Mouse (Mus musculus) liver, postnatal 0 days (tissue): ENCODE results near the gene Egflam. TPM values are rescaled to one million over a fixed set of nuclear protein-coding genes. Genes with fewer than 3 reads are reported as not detected.

Source experiments
- ATAC-seq: fragments of 200-750 bp; cut with Nextera tagmentation; 2 replicates; pipeline ENCODE4 v1.8.0; 2017; ENCODE audit warnings: mild to moderate bottlenecking, moderate library complexity
- DNase-seq: peaks from one replicate; pipeline ENCODE4 v3.0.0-alpha.2; 2016
- H3K27ac ChIP-seq: fragments of 300-500 bp; sonication (generic); 2 replicates; pipeline ENCODE4 v1.5.1; 2014; ENCODE audit warnings: antibody characterized with exemption, moderate library complexity, mild to moderate bottlenecking, low read depth
- H3K27me3 ChIP-seq: fragments of 300-500 bp; sonication (generic); 2 replicates; pipeline ENCODE4 v1.6.1; 2014; ENCODE audit warnings: low read length, control low read depth, mixed read lengths; ENCODE audit not compliant: insufficient read depth
- H3K36me3 ChIP-seq: fragments of 300-500 bp; sonication (generic); replicated peaks from 2 replicates; pipeline ENCODE4 v1.6.1; 2014; ENCODE audit warnings: mild to moderate bottlenecking, control low read depth, low read length, moderate library complexity, mixed read lengths; ENCODE audit not compliant: insufficient read depth
- H3K4me1 ChIP-seq: fragments of 300-500 bp; sonication (generic); 2 replicates; pipeline ENCODE4 v1.6.1; 2014; ENCODE audit warnings: antibody characterized with exemption, mild to moderate bottlenecking, control low read depth; ENCODE audit not compliant: insufficient read depth
- H3K4me2 ChIP-seq: fragments of 300-500 bp; sonication (generic); 2 replicates; pipeline ENCODE4 v1.6.1; 2014; ENCODE audit warnings: low read depth, mild to moderate bottlenecking, low read length, moderate library complexity, mixed read lengths
- H3K4me3 ChIP-seq: fragments of 300-500 bp; sonication (generic); 2 replicates; pipeline ENCODE4 v1.5.1; 2014; ENCODE audit warnings: low read depth, low read length
- H3K9ac ChIP-seq: fragments of 300-500 bp; sonication (generic); replicated peaks from 2 replicates; pipeline ENCODE4 v1.6.1; 2014; ENCODE audit warnings: mild to moderate bottlenecking, moderate library complexity
- H3K9me3 ChIP-seq: fragments of 300-500 bp; sonication (generic); 2 replicates; pipeline ENCODE4 v1.6.1; 2016; ENCODE audit warnings: mild to moderate bottlenecking, control low read depth, low read length, mixed read lengths
- CTCF ChIP-seq: sonication (generic); IDR thresholded peaks from 2 replicates; pipeline ENCODE4 v1.5.1; 2016; ENCODE audit warnings: antibody characterized with exemption, low read depth
- EP300 ChIP-seq: IDR thresholded peaks from 2 replicates; pipeline ENCODE4 v1.6.1; 2016; ENCODE audit warnings: antibody characterized with exemption, low read depth, mild to moderate bottlenecking
- WGBS: fragments of 180-500 bp; shearing (Covaris S2); extraction: QIAGEN DNeasy Blood & Tissue Kit; methylation state at CpG from one replicate; pipeline ENCODE4 v1.1.7; 2014; ENCODE audit not compliant: insufficient replicate concordance; 5-methylcytosine and 5-hydroxymethylcytosine counted together
- polyA plus RNA-seq: library from polyadenylated mRNA; unstranded; fragments of >200 nt; fragmentation: Nextera tagmentation; extraction: Ambion mirVana; gene quantifications from 2 replicates; pipeline ENCODE4 v1.2.1, GENCODE M21; 2015

Egflam gene
- polyA plus RNA-seq, 1 experiment from 2014 or later, result 0.53 TPM

DNA sequence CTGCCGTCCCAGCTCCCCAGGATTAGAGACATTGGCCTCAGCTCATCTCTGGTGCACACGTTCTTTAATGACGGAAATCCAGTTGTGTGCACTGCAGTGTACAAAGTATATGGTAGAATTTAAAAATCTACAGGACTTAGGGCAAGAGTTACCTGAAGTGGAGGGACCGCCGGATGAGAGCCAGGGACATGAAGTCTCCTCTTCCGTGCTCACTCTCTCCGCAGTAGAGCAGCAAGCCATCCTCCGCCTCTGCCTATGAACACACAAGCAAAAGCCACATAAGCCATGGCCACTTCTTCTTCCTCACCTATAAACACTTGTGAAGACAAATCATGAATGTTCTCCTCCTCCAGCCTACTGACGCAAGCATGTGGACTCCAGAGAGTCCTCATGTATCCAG is 147.2 kb downstream of the Egflam start:
- Histone ChIP-seq H3K4me3 (no peak overlapping the region), H3K27me3 (no peaks in the 10 kb centered on the region), H3K36me3 (no peaks in the 10 kb centered on the region), H3K4me1 (no peaks in the 10 kb centered on the region), H3K4me2 (no peak overlapping the region), H3K27ac (no peak overlapping the region), H3K9ac (no peak overlapping the region), H3K9me3 (peaks cover 3% of the 10 kb centered on the region; the same call in 1 of the 2 replicates)
- DNase-seq, result no peak
- ATAC-seq, result no peak
- TF ChIP-seq CTCF, result no peak
- WGBS, result 81% methylated on average over 9 of the region's 9 CpGs

DNA sequence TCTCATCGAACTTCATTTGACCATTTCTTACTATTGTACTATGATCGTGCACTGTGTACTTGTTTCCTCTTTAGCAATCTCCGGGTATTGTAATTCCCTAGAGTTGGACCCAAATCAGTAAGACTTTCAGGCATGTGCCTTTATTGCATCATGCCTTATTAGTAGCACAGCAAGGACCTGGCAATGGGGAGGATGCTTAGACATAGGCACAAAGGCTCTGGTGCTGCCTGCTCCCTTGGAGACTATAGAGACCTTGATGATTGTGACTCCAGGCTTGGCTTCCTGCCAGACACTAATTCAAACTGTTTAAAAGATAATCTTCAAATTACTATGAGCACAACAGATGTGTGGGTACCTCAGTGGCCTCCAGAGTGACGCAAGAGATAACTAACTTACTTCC is 149.0 kb downstream of the Egflam start:
- no peak overlapping the region for H3K9ac ChIP-seq
- peaks cover 3% of the 10 kb centered on the region; the same call in 1 of the 2 replicates for H3K9me3 ChIP-seq
- no peak overlapping the region for H3K4me3 ChIP-seq
- 77% methylated on average over 4 of the region's 4 CpGs for WGBS
- no peak overlapping the region for H3K4me2 ChIP-seq
- no peak for TF ChIP-seq EP300
- no peak for TF ChIP-seq CTCF
- ATAC-seq, result no peak
- no peak for DNase-seq
- no peaks in the 10 kb centered on the region for H3K36me3 ChIP-seq
- no peaks in the 10 kb centered on the region for H3K27me3 ChIP-seq
- no peak overlapping the region for H3K27ac ChIP-seq
- no peaks in the 10 kb centered on the region for H3K4me1 ChIP-seq

DNA sequence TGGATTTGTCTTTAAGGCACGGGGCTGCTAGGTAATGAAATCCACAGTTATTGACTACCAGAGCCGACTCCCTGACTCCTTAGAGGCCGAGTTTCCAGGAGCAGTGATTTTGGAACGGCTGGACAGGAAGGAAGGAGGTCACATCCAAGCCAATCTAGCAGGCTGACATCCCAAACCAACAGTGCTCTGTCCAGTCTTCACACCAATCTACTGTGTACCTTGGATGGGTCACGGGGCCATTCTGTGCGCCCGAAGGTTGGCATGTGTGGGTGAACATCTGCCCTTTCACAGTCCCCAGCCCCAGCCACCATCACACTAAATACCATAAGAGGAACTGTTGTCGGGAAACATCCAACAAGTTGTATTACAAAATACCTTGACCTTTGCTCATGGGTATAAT is 150.9 kb downstream of the Egflam start:
- peaks cover 3% of the 10 kb centered on the region; the same call in 1 of the 2 replicates for H3K9me3 ChIP-seq
- 0 out of 2 replicates have a peak, but pooled peaks cover 7% of the 10 kb centered on the region for H3K27me3 ChIP-seq
- ATAC-seq, result no peak
- no peak overlapping the region for H3K27ac ChIP-seq
- no peak overlapping the region for H3K4me3 ChIP-seq
- no peaks in the 10 kb centered on the region for H3K36me3 ChIP-seq
- no peak for TF ChIP-seq CTCF
- TF ChIP-seq EP300, result no peak
- DNase-seq, result no peak
- H3K4me1 ChIP-seq, result no peaks in the 10 kb centered on the region
- WGBS, result 76% methylated on average over 8 of the region's 8 CpGs
- H3K9ac ChIP-seq, result no peak overlapping the region
- no peak overlapping the region for H3K4me2 ChIP-seq

DNA sequence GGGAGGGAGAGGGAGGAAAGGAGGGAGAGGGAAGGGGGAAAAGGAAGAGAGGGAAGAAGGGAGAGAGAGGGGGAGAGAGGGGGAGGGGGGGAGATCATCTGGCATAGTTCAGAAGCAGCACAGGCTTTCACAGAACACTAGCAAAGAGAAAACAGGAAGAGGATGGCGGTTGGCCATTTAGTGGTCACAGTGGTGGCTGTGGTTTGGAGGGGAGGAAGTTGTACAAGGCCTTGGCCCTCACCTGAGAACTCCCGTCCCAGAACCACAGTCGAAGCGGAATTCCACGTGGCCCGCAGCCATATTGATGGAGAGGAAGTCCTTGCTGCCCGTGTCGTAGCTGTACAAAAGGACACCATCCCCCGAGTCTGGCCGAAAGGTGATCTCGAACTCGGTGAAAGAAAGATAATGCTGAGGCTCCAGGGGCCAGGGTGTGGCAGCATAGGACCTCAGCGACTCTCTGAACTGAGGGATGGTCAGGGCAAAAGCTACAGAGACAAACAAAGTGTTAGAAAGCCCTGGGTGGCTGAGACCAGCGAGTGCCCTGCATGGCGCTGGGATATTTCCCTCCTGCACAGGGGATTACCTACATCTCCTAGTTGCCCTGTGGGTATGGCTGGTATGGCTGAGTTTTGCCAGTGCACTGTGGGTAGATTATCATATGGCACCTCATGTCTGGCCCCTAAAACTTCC is 155.9 kb downstream of the Egflam start:
- no peak for TF ChIP-seq CTCF
- TF ChIP-seq EP300, result no peak
- H3K9me3 ChIP-seq, result no peaks in the 10 kb centered on the region
- WGBS, result 54% methylated on average over 15 of the region's 15 CpGs
- H3K27ac ChIP-seq, result no peak overlapping the region
- no peaks in the 10 kb centered on the region for H3K4me1 ChIP-seq
- 0 out of 2 replicates have a peak, but pooled peaks cover 7% of the 10 kb centered on the region for H3K27me3 ChIP-seq
- no peak for ATAC-seq
- H3K36me3 ChIP-seq, result no peaks in the 10 kb centered on the region
- H3K4me2 ChIP-seq, result no peak overlapping the region
- no peak overlapping the region for H3K9ac ChIP-seq
- DNase-seq, result no peak
- no peak overlapping the region for H3K4me3 ChIP-seq

DNA sequence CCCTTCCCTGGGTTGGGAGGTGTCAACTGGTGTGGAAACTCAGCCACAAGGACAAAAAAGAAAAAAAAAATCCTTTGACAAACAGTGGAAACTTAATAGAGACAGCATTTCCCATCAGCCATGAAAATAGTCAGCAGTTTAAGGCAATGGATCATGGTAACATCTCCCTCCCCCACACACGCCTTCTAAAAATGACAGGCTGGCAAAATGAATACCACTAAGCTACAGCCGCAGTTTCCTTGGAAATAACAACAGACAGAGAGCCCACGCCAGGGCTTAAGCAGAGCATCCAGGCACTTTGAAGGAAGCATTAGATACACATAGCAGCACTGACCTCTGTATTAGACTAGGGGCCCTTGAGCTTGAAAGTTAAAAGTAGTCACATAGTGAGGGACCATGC is 157.2 kb downstream of the Egflam start:
- DNase-seq (no peak), ATAC-seq (no peak)
- TF ChIP-seq EP300, result no peak
- no peak for TF ChIP-seq CTCF
- Histone ChIP-seq H3K9me3 (no peaks in the 10 kb centered on the region), H3K27me3 (0 out of 2 replicates have a peak, but pooled peaks cover 7% of the 10 kb centered on the region), H3K4me1 (no peaks in the 10 kb centered on the region), H3K36me3 (no peaks in the 10 kb centered on the region), H3K9ac (no peak overlapping the region), H3K4me3 (no peak overlapping the region), H3K4me2 (no peak overlapping the region), H3K27ac (no peak overlapping the region)
- WGBS, result 73% methylated on average over 3 of the region's 3 CpGs

DNA sequence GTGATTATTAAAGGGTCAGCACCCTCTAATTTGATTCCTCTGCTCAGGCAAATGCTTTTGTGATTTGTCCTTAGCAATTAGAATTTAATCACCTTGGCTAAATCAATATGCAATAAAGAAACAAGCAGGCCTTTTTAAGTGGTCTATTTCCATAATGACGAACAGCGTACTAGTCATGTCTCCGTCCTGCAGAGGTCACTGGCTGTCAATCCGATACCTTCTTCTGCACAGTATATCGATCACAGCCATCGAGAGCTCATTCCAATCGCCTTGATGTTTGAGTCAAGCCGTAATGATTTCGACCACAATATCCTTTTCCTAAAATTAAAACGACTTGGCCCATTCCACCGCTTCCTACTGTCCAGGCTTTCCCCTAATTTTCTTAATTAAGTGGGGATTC is 158.3 kb downstream of the Egflam start:
- no peak overlapping the region for H3K4me3 ChIP-seq
- TF ChIP-seq EP300 (no peak), CTCF (no peak)
- no peak overlapping the region for H3K27ac ChIP-seq
- H3K36me3 ChIP-seq, result no peaks in the 10 kb centered on the region
- no peak overlapping the region for H3K4me2 ChIP-seq
- H3K4me1 ChIP-seq, result no peaks in the 10 kb centered on the region
- ATAC-seq (no peak), DNase-seq (no peak)
- H3K9me3 ChIP-seq, result no peaks in the 10 kb centered on the region
- H3K27me3 ChIP-seq, result 0 out of 2 replicates have a peak, but pooled peaks cover 7% of the 10 kb centered on the region
- H3K9ac ChIP-seq, result no peak overlapping the region
- 89% methylated on average over 11 of the region's 11 CpGs for WGBS
